Mouse (Mus musculus): Measurements from ENCODE around the gene Hoxd4.

Gene Hoxd4

DNA sequence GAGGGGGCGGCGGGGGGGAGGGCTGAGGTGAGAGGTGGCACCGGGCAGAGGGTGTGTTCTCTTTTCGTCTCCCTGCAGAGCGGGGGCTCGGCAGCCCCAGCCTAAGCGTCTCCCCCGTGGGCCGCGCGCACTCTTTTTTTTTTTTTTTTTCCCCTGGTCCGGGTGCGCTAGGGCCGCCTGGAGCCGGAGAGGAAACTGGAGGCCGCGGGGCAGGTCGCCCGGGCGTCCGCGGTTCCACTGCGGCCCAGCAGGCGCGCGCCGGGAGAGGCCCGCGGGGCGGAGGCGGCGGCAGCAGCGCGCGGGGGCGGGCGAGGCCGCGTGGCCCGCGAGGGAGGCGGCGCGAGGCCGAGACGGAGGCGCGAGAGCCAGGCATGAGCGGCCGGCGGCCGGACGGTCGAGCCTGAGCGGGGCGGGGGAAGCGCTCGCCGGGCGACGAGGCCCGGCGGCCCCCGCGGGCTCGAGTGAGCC lies 6.7 kb upstream of the Hoxd4 start:
- DNase-seq (ENCODE audit: low read depth, low spot score), result no peak

DNA sequence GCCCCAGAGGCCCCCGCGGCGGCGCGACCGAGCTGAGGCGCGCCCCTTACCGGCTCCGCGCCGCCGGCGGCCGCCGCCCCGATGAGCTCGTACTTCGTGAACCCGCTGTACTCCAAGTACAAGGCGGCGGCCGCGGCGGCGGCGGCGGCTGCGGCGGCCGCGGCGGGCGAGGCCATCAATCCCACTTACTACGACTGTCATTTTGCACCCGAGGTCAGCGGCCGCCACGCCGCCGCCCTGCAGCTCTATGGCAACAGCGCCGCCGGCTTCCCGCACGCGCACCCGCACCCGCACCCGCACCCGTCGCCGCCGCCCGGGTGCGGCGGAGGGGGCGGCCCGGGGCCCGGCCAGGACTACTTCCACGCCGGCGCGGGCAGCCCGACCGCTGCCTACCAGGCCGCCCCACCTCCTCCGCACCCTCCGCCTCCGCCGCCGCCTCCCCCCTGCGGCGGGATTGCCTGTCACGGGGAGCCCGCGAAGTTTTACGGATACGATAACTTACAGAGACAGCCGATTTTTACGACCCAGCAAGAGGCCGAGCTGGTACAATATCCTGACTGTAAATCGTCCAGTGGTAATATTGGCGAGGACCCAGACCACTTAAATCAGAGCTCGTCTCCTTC lies 6.2 kb upstream of the Hoxd4 start:
- no peak for DNase-seq (ENCODE audit: low read depth, low spot score)

GRCm38 (mm10) chr2:74706393-74706960 lies 5.3 kb upstream of the Hoxd4 start:
- DNase-seq (ENCODE audit: low read depth, low spot score), result no peak

GRCm38 (mm10) chr2:74707599-74707998 lies 4.1 kb upstream of the Hoxd4 start:
- no peak for DNase-seq (ENCODE audit: low read depth, low spot score)

DNA sequence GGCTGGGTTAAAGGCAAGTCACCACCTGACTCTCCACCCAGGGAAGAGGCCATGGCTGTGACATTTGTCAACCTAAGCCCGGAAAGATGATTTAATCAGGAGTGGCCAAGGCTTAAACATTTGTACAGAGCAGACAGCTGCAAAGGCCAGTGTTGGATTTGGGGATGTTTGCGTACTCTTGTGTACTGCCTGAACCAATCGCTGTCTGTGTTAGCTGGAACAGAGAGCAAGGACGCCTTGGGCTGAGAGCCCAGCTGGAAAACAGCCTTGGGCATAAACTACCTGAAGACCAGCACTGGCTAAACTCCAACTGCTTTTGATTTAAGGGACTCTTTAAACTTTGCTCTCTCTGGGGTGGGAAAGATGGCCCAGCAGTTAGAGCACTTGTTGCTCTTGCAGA lies 3.1 kb upstream of the Hoxd4 start:
- DNase-seq (ENCODE audit: low read depth, low spot score), result no peak

GRCm38 (mm10) chr2:74709465-74710419 lies 2.0 kb upstream of the Hoxd4 start:
- DNase-seq (ENCODE audit: low read depth, low spot score), result no peak

- DNase-seq (ENCODE audit: low read depth, low spot score), result no peak
Observed at GRCm38 (mm10) chr2:74710929-74711543, 693 bp upstream of the Hoxd4 start.

DNA sequence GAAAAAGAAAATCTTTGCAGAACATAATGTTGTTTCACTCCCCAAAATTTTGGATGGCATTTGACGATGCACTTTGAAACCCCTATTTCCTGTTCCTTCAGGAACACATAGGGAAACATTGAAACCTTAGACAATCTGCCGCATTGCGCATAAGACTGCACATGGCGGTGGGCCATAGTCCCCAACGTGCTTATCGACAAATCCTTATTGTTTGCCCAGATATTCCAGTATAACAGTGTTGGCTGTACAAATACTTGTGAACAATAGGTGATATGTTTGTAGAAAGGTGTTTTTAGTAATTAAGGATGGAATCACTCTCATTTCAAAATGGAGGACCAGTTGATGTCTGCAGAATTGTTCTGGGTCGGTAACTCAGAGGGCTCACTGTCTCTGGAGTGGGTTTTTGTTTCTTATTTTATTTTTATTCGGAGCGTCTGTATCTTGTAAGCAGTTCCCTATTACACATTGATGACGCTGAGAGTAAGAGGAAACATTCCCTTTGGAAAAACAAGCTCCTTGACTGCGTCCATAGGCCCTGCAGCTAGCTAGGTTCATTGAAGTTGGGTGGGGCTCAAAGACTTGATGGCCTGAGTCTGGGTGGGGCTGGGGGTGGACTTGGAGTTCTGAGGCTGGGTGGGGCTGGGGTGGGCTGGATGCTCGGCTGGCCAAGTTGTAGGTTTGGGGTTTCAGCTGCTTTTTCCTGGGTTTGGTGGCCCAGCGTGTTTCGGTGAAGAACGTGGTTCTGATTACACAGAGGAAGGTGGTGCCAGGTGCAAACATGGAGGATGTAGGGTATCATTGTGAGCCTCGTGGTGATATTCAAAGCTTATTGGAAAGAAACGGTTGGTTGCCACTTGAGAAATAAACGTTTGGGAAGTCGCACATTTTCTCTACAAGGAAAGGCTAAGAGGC lies 1.8 kb downstream of the Hoxd4 start:
- DNase-seq (ENCODE audit: low read depth, low spot score), result peak; percentile 66

GRCm38 (mm10) chr2:74714156-74714789 lies 2.5 kb downstream of the Hoxd4 start:
- no peak for DNase-seq (ENCODE audit: low read depth, low spot score)

DNA sequence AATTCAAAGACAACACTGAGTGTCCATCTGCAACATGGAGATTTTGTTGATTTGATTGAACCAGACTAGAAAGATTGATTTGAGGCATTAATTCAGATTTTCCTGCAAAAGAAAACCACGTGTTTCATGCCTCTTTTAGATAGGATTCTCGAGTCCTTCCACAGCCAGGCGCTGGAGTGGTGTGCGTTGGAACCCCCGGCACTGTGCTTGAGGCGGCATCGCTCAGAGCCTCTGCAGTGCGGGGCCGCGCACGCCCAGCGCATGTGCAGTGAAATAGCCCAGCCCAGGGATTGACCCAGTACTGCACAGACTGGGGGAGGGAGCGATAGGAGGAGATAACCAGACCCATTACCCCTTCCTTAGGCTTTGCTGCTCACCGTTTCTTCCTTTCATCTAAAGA lies 3.2 kb downstream of the Hoxd4 start:
- DNase-seq (ENCODE audit: low read depth, low spot score), result no peak

GRCm38 (mm10) chr2:74715504-74716241 lies 3.9 kb downstream of the Hoxd4 start:
- DNase-seq (ENCODE audit: low read depth, low spot score), result peak; percentile 90

GRCm38 (mm10) chr2:74720384-74720783 lies 8.7 kb downstream of the Hoxd4 start:
- no peak for DNase-seq (ENCODE audit: low read depth, low spot score)

- no peak for DNase-seq (ENCODE audit: low read depth, low spot score)
Observed at GRCm38 (mm10) chr2:74720955-74721491, 9.3 kb downstream of the Hoxd4 start.

DNA sequence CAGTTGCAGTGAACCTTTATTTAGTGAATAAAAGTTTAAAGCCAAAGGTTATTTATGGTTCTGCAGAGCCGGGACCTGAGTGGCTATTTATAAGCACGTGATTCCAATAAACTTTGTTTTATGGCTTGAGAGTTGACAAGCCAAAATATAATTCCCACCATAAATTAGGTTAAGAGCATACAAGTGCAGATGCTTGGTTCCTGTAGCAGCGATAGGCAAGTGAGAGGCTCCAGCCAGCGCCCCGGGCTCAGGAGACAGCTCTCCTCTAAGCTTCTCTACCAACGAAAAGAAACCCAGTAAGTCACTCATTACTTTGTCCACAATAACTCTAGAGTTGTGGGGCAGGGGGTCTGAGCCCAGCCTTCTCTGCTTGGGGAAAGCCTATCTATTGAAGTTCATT lies 10.2 kb downstream of the Hoxd4 start:
- DNase-seq (ENCODE audit: low read depth, low spot score), result no peak

DNA sequence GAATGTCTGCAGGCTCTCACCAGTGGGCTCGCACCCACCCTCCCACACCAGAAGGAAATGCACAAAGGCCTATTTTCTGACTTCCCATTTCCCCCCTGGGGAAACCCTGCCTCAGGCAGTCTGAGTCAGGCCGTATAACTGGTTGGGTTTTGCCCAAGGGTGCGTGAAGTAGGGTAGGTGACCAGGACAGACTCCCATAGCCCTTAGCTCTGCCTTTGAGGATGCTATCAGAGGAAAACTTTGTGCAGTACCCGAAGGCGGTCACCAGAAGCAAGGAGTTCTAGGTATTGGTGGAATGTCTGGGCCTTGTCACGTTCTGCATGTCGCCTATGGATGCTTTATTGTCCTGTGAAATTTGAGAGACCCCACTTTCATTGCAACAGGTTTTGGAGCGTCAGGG lies 11.2 kb downstream of the Hoxd4 start:
- DNase-seq (ENCODE audit: low read depth, low spot score), result no peak

DNA sequence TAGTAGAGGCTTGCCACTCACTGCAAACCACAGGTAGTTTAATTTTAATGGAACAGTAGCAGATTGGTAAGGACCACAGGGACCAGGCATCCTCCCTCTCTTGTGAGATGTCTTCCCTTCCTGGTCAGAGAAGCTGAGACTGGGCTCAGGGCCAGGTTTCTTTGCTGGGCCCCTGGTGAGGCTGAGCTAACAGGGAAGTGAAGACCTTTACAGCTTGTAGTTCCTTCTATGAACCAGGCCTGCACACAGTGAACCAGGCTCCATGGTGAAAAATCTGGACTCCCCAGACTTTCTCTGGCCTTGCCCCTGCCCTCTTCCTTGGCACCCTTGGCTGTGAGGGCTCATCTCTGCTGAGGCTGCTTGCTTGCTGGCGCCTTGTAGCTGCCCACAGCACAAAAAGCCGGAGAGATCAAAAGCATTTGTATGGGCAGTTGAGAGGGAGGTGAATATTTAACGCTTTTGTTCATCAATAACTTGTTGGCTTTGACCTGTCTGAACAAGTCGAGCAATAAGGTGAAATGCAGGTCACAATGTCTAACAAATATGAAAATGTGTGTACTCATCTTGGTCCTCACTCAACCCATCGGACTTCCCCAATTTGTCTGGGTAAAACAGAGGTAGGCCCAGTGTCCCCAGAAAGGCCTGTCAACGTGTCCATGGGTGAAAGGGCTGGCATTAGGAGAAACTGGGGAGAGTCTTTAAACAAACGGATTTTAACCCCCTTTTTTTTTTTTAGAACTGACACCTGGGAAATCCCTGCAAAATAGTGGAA lies 12.7 kb downstream of the Hoxd4 start:
- DNase-seq (ENCODE audit: low read depth, low spot score), result no peak

DNA sequence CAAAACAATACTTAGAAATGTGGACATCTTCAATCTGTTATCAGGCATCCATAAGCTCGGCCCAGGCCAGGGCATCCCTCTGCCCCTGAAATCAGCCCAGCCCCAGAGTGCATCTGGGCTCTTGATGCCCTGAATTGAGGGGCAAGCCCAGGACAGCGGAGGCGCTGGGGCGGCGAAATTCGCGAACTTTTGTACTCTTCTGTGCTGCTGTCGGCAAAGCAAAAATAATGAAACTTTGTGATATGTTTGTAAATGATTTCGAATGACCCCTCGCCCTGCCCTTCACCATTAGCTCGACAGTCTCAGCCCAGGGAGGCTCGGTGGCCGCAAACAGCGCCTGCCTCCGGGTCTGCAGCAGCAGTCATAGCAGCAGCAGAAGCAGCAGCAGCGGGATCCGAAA lies 13.4 kb downstream of the Hoxd4 start:
- no peak for DNase-seq (ENCODE audit: low read depth, low spot score)

GRCm38 (mm10) chr2:74726551-74726950 lies 14.8 kb downstream of the Hoxd4 start, which contains the start of gene Gm28230:
TSS of gene Gm28230 (plus strand) at chr2:74726728.
- no peak for DNase-seq (ENCODE audit: low read depth, low spot score)
